Mouse (Mus musculus) liver, adult 2 months (tissue): ENCODE measurements at regions not wholly inside any gene's neighbourhood (a gene's known extent, or its start where the extent isn't known, plus 50 kb on each side); places are given as distances from the start of the nearest gene placed in this dataset.

Experiments used
- CTCF ChIP-seq: fragments of 200-500 bp; IDR thresholded peaks from 2 replicates; pipeline ENCODE4 v1.5.1; 2011; ENCODE audit warnings: low read depth, low read length, control low read depth
- POLR2A ChIP-seq: fragments of 200-500 bp; IDR thresholded peaks from 2 replicates; pipeline ENCODE4 v1.6.1; 2011; ENCODE audit warnings: low read length, control low read depth; ENCODE audit not compliant: insufficient read depth; ENCODE audit errors: extremely low read depth

DNA sequence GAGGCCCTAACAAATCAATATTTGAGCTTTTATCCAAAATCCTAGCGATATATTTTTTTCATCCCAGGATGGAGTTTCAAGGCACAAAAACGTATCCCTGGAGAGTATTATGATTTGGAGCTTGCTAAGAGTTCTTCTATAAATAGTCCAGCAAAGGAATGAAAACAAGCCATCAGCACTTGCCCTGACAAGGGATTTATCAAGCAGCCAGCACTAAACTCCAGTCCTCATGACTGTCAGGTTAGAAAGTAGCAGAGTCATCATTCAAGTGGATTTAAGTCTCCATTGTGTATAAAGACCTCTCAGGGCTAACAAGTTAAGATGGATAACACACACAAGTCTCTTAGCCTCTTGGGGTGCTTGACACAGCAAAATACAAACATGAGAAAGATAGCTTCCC lies 148.6 kb upstream of the Ust start:
- TF ChIP-seq CTCF (no peak), POLR2A (no peak)
